10 mouse cellular contexts compared by ENCODE assay signal in genomic region chr17:80138434-80139162, GRCm38 (mm10). TPM values are rescaled to one million over a fixed set of nuclear protein-coding genes. Genes with fewer than 3 reads are reported as not detected.
DNase-seq lines count a peak whose midpoint lies in the region; ATAC-seq lines count a peak whose summit lies in the region.
"Had no signal": no experiment of that assay in that cellular context is flagged by ENCODE, and none has a peak within 500 bp of the region (broad histone marks: within the 10 kb centered on the region; RNA-seq: fewer than 3 reads in every experiment).

No protein-coding gene starts in this region.

- H3K4me3 ChIP-seq in embryonic facial prominence, embryonic 14.5 days (ENCODE audit: low read depth, low read length), result no peak overlapping the region
- no peak overlapping the region for H3K4me3 ChIP-seq in embryonic facial prominence, embryonic 10.5 days

- peak; percentile 66 for DNase-seq in embryonic facial prominence, embryonic 14.5 days (ENCODE audit: low spot score)
- no peak for DNase-seq in embryonic facial prominence, embryonic 10.5 days (ENCODE audit: low spot score)
- DNase-seq in right cerebral cortex, postnatal 10 days (ENCODE audit: low spot score in 2 of 2), result peak; percentile 45 to 63
- DNase-seq in right cerebral cortex, postnatal 25 days, result no peak
- peak; percentile 26 for DNase-seq in skeletal muscle tissue, adult 2 months (ENCODE audit: low read depth, low spot score)
- DNase-seq in ovary, adult 18-20 months (ENCODE audit: low spot score), result no peak
- DNase-seq in adipocyte (ENCODE audit: low spot score), result no peak
- DNase-seq: thymus, postnatal 36 days had no signal

- no peaks in the 10 kb centered on the region for H3K9me3 ChIP-seq in embryonic facial prominence, embryonic 14.5 days (ENCODE audit: control insufficient read depth, low read length)
- H3K9me3 ChIP-seq in embryonic facial prominence, embryonic 10.5 days, result no peaks in the 10 kb centered on the region

- H3K27me3 ChIP-seq in embryonic facial prominence, embryonic 14.5 days (replicated peaks; ENCODE audit: control insufficient read depth, insufficient read depth, low read length), result no peaks in the 10 kb centered on the region
- H3K27me3 ChIP-seq in embryonic facial prominence, embryonic 10.5 days (replicated peaks; ENCODE audit: low read depth, poor library complexity, severe bottlenecking), result no peaks in the 10 kb centered on the region
- H3K27me3 ChIP-seq: CH12.LX had no signal

- no peaks in the 10 kb centered on the region for H3K36me3 ChIP-seq in embryonic facial prominence, embryonic 14.5 days (ENCODE audit: control insufficient read depth, insufficient read depth, low read length)
- H3K36me3 ChIP-seq in embryonic facial prominence, embryonic 10.5 days (replicated peaks), result no peaks in the 10 kb centered on the region

- H3K4me1 ChIP-seq in embryonic facial prominence, embryonic 14.5 days (ENCODE audit: control insufficient read depth, insufficient read depth, low read length), result no peaks in the 10 kb centered on the region
- no peaks in the 10 kb centered on the region for H3K4me1 ChIP-seq in embryonic facial prominence, embryonic 10.5 days

- H3K27ac ChIP-seq in embryonic facial prominence, embryonic 14.5 days (replicated peaks; ENCODE audit: low read depth, low read length), result no peak overlapping the region
- no peak overlapping the region for H3K27ac ChIP-seq in embryonic facial prominence, embryonic 10.5 days (replicated peaks)

- ATAC-seq in embryonic facial prominence, embryonic 14.5 days (ENCODE audit: low read depth), result peak; percentile 69; the same call in 1 of the 2 replicates
- peak; percentile 85 for ATAC-seq in granulocyte monocyte progenitor cell, adult 5-6 weeks (replicated peaks; ENCODE audit: poor library complexity, severe bottlenecking)

- WGBS in embryonic facial prominence, embryonic 14.5 days, result 69% methylated on average over 17 of the region's 17 CpGs
- WGBS in embryonic facial prominence, embryonic 10.5 days, result 84% methylated on average over 17 of the region's 17 CpGs

- no peak overlapping the region for H3K4me2 ChIP-seq in embryonic facial prominence, embryonic 14.5 days (ENCODE audit: low read depth, low read length)

- no peak overlapping the region for H3K9ac ChIP-seq in embryonic facial prominence, embryonic 14.5 days (ENCODE audit: low read depth, low read length)

RNA-seq across cellular contexts. Expression of gene Galm, which starts 11.3 kb away (rescaled TPM):
- polyA plus RNA-seq in embryonic facial prominence, embryonic 14.5 days (2014; fragmentation: Nextera tagmentation; extraction: Ambion mirVana), result 25.8 and 27.3 TPM in 2 replicates
- 13.8 and 17.6 TPM in 2 replicates for polyA plus RNA-seq in embryonic facial prominence, embryonic 10.5 days (2016; fragmentation: Nextera tagmentation; extraction: Ambion mirVana)
- total RNA-seq in granulocyte monocyte progenitor cell, adult 5-6 weeks (2014; fragmentation: Nextera tagmentation), result 6.1 and 12.2 TPM in 2 replicates
- 4.0 and 5.3 TPM in 2 replicates for total RNA-seq in granulocyte monocyte progenitor cell, adult 5-6 weeks (2017)

Comparison
In these comparisons a context has a peak if more than half of its experiments do, and no peak if none do; other contexts are left out.
1. DNase-seq: peak in embryonic facial prominence, embryonic 14.5 days (single experiment), right cerebral cortex, postnatal 10 days (2 of 2) and skeletal muscle tissue, adult 2 months (single experiment); none in embryonic facial prominence, embryonic 10.5 days (single experiment), right cerebral cortex, postnatal 25 days (single experiment), ovary, adult 18-20 months (single experiment) and adipocyte (single experiment).